Mouse (Mus musculus): ENCODE data around the gene Yeats4. TPM values are rescaled to one million over a fixed set of nuclear protein-coding genes. Genes with fewer than 3 reads are reported as not detected.

Yeats4 gene
- polyA plus RNA-seq (2016; fragmentation: Nextera tagmentation; extraction: Ambion mirVana) = 112 and 134 TPM in 2 replicates

DNA sequence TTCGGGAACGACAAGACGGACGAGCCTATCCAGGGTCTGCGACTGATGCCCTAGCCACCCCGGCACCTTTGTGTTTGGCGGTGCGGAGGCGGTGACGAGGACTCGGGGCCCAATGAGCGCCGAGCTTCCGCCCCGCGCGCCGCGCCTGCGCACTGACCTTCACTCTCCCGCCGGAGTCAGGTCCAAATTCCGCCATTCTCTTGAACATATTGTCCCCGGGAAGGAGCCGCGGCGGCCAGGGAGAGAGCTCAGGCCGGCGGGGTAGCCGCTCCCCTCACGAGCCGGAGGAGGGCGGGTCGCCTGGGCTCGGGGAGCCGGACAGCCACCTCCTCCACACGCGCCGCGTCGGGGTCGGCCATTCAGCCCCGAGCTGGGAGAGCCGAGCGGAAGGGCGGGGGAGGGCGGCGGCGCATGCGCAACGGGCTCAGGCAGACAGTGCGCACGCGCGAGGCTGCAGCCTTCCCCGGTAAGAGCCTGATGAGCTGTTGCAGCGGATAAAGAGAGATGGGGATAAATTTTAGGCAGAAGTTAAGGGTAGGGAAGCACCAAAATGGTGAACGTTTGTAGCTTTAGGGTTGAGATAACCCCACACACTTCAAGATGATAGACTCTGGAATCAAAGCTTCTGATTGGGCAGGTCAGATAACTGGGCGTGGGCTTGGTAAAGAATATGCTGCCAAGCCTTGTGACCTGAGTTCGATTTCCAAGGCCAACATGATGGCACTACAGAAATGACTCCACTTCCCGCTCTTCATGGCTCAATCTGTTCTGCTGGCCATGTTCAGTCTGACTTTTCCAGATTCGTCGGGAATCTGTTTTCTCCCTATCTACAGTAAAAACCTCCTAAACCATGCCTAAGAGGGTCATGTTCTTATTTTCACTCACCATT lies at the start of gene Yeats4:
TSS of gene Yeats4 (minus strand) at position 406 of the 889 bp plus-strand sequence.
- ATAC-seq (ENCODE audit: low FRiP score) = peak; percentile 97
- 2% methylated on average over 63 of the region's 63 CpGs for WGBS
- no peaks in the 10 kb centered on the region for H3K27me3 ChIP-seq

DNA sequence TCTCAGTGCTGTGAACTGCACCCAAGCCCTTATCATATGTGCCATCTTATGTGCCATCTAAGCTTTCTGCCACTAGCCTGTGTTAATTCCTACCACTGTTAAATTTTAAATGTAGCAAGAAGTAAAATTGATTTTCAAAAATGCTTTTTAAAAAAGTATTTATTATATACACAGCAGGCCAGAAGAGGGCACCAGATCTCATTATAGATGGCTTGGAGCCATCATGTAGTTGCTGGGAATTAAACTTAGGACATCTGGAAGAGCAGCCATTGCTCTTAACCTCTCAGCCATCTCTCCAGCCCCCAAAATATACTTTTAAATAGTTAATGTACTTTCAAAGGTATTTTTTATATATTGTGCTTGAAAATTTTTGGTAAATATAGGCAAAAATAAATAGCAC lies 47.7 kb upstream of the Yeats4 start:
- H3K4me3 ChIP-seq = no peak overlapping the region
- H3K36me3 ChIP-seq = no peaks in the 10 kb centered on the region
- H3K9ac ChIP-seq = no peak overlapping the region
- H3K4me2 ChIP-seq (replicated peaks) = no peak overlapping the region
- H3K27me3 ChIP-seq = no peaks in the 10 kb centered on the region
- no peak for ATAC-seq (ENCODE audit: low FRiP score)
- no peaks in the 10 kb centered on the region for H3K9me3 ChIP-seq (replicated peaks)
- H3K27ac ChIP-seq = no peak overlapping the region
- no peaks in the 10 kb centered on the region for H3K4me1 ChIP-seq

More for the DNA sequence above, at the start of gene Yeats4:
- Histone ChIP-seq H3K9ac (peak within 1 kb of the TSS; percentile 92), H3K36me3 (peaks cover 31% of the 10 kb centered on the region), H3K4me3 (peak within 1 kb of the TSS; percentile 81), H3K4me2 (replicated peaks) (peak within 1 kb of the TSS; percentile 73), H3K4me1 (peaks cover 19% of the 10 kb centered on the region), H3K27ac (peak within 1 kb of the TSS; percentile 99), H3K9me3 (replicated peaks) (no peaks in the 10 kb centered on the region)

DNA sequence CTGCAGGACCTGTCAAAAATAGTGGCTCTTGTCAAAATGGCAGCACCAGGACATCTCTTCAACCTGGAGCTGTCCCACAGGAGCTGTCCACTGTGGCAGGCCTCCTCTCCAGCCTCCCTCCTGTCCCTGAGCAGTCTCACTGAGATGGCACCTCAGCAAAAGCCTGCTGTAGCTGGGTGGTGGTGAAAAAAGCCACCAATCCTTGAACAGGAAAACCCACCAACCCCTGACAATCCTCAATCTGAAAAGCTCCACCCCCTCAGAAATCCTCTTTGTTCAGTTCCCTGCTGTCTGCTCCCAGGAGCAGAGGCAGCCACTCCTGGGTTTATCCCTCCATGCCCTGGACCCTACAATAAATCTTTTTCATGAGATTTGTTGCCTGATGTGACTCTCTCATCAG lies 35.6 kb upstream of the Yeats4 start:
- H3K27ac ChIP-seq = peak overlapping the region; percentile 50
- peaks cover 6% of the 10 kb centered on the region; the same call in 1 of the 2 replicates for H3K9me3 ChIP-seq (replicated peaks)
- H3K4me2 ChIP-seq (replicated peaks) = no peak overlapping the region; the same call in 1 of the 2 replicates
- peaks cover 3% of the 10 kb centered on the region; the same call in 1 of the 2 replicates for H3K4me1 ChIP-seq
- no peak overlapping the region for H3K4me3 ChIP-seq
- H3K36me3 ChIP-seq = no peaks in the 10 kb centered on the region
- no peaks in the 10 kb centered on the region for H3K27me3 ChIP-seq
- H3K9ac ChIP-seq = no peak overlapping the region
- peak; percentile 38; the same call in 1 of the 2 replicates for ATAC-seq (ENCODE audit: low FRiP score)

DNA sequence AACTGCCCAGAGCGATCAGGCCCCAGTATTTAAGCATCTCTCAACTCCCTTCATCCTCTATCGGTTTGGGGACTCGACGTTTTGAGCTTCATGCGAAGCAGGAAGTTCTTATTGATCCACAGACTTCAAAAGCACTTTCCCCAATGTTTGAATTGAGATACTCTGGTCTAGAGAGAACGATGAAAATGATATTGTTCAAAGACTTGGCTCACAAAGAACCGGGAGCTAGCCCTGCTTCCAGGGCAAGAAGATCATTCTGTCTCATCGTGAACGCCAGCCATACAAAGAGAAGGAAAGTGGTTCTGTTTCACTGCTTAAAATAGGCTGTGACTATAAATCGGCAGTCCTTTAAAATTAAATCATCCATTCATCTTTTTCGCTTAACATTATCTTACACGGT lies 14.3 kb upstream of the Yeats4 start, which contains the start of gene 9530003J23Rik:
TSS of gene 9530003J23Rik (minus strand) at position 101 of the 400 bp plus-strand sequence.
- no peaks in the 10 kb centered on the region for H3K36me3 ChIP-seq
- H3K4me2 ChIP-seq (replicated peaks) = no peak within 1 kb of the TSS
- H3K9me3 ChIP-seq (replicated peaks) = no peaks in the 10 kb centered on the region
- no peak within 1 kb of the TSS for H3K4me3 ChIP-seq
- no peak within 1 kb of the TSS for H3K9ac ChIP-seq
- no peak for ATAC-seq (ENCODE audit: low FRiP score)
- H3K27me3 ChIP-seq = no peaks in the 10 kb centered on the region
- 89% methylated on average over 12 of the region's 12 CpGs for WGBS
- no peaks in the 10 kb centered on the region for H3K4me1 ChIP-seq
- H3K27ac ChIP-seq = no peak within 1 kb of the TSS

DNA sequence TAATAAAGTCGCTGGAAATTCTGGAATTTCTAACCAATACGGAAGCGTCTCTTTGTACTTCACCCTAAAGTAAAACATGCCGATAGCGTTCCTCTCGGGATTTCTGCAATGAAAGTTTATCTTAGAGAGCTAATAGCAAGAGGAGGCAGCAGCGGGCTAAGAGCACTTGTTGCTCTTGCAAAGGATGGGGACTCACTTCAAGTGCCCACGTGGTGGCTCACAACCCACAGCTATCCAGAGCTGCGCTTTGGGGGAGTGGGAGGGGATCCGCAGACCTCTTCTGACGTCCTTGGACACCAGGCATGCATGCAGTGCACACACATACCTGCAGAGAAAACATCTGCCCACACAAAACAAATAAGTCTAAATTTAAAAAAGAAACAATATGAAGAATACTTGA lies 11.6 kb upstream of the Yeats4 start:
- Histone ChIP-seq H3K27me3 (no peaks in the 10 kb centered on the region), H3K36me3 (no peaks in the 10 kb centered on the region), H3K4me2 (replicated peaks) (no peak overlapping the region), H3K4me1 (no peaks in the 10 kb centered on the region), H3K9ac (no peak overlapping the region), H3K27ac (no peak overlapping the region), H3K4me3 (no peak overlapping the region), H3K9me3 (replicated peaks) (no peaks in the 10 kb centered on the region)
- WGBS = 64% methylated on average over 11 of the region's 11 CpGs
- ATAC-seq (ENCODE audit: low FRiP score) = no peak

GRCm38 (mm10) chr10:117234825-117235224 lies 10.5 kb upstream of the Yeats4 start:
- 76% methylated on average over 4 of the region's 4 CpGs for WGBS
- Histone ChIP-seq H3K9ac (no peak overlapping the region), H3K4me2 (replicated peaks) (no peak overlapping the region), H3K27me3 (no peaks in the 10 kb centered on the region), H3K27ac (no peak overlapping the region), H3K4me3 (no peak overlapping the region), H3K36me3 (no peaks in the 10 kb centered on the region), H3K9me3 (replicated peaks) (no peaks in the 10 kb centered on the region), H3K4me1 (no peaks in the 10 kb centered on the region)
- no peak for ATAC-seq (ENCODE audit: low FRiP score)

- Histone ChIP-seq H3K27ac (no peak overlapping the region), H3K4me3 (no peak overlapping the region), H3K9ac (no peak overlapping the region), H3K36me3 (no peaks in the 10 kb centered on the region), H3K27me3 (no peaks in the 10 kb centered on the region), H3K4me2 (replicated peaks) (no peak overlapping the region), H3K9me3 (replicated peaks) (no peaks in the 10 kb centered on the region), H3K4me1 (peaks cover 4% of the 10 kb centered on the region; the same call in 1 of the 2 replicates)
- WGBS = 68% methylated on average over 16 of the region's 16 CpGs
- ATAC-seq (ENCODE audit: low FRiP score) = no peak
Observed at GRCm38 (mm10) chr10:117229826-117230225, 5.5 kb upstream of the Yeats4 start.

GRCm38 (mm10) chr10:117226002-117226401 lies 1.7 kb upstream of the Yeats4 start:
- H3K4me2 ChIP-seq (replicated peaks) = no peak overlapping the region
- peaks cover 19% of the 10 kb centered on the region for H3K4me1 ChIP-seq
- H3K4me3 ChIP-seq = no peak overlapping the region
- H3K27me3 ChIP-seq = no peaks in the 10 kb centered on the region
- ATAC-seq (ENCODE audit: low FRiP score) = no peak
- 85% methylated on average over 3 of the region's 3 CpGs for WGBS
- H3K36me3 ChIP-seq = peaks cover 15% of the 10 kb centered on the region
- no peak overlapping the region for H3K27ac ChIP-seq
- no peaks in the 10 kb centered on the region for H3K9me3 ChIP-seq (replicated peaks)
- no peak overlapping the region for H3K9ac ChIP-seq

- Histone ChIP-seq H3K27me3 (no peaks in the 10 kb centered on the region), H3K27ac (no peak overlapping the region), H3K4me3 (peak overlapping the region; percentile 81; the same call in 1 of the 2 replicates), H3K9me3 (replicated peaks) (no peaks in the 10 kb centered on the region), H3K36me3 (peaks cover 23% of the 10 kb centered on the region), H3K4me1 (peaks cover 19% of the 10 kb centered on the region), H3K4me2 (replicated peaks) (peak overlapping the region; percentile 73), H3K9ac (no peak overlapping the region; the same call in 1 of the 2 replicates)
- ATAC-seq (ENCODE audit: low FRiP score) = no peak; the same call in 1 of the 2 replicates
- 54% methylated on average over 8 of the region's 8 CpGs for WGBS
Observed at GRCm38 (mm10) chr10:117225094-117225493, 787 bp upstream of the Yeats4 start.

DNA sequence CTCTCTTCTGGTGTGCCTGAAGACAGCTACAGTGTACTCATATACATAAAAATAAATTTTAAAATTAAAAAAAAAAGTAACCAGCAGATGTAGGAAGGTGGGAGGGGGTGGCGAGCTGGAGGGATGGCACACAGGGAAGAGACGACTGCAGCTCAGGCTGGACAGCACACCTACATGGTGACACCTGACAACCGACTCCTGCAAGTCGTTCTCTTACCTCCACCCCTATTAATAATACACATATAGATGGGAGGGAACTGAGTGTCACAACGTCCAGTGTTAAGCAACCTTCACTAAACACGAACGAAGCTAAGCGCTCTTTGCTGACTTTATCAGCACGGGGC lies 577 bp downstream of the Yeats4 start:
- peaks cover 33% of the 10 kb centered on the region for H3K36me3 ChIP-seq
- peak overlapping the region; percentile 92 for H3K9ac ChIP-seq
- 0% methylated on average over 9 of the region's 9 CpGs for WGBS
- peak; percentile 57 for ATAC-seq (ENCODE audit: low FRiP score)
- no peaks in the 10 kb centered on the region for H3K9me3 ChIP-seq (replicated peaks)
- no peaks in the 10 kb centered on the region for H3K27me3 ChIP-seq
- peak overlapping the region; percentile 99; the same call in 1 of the 2 replicates for H3K27ac ChIP-seq
- H3K4me1 ChIP-seq = peaks cover 19% of the 10 kb centered on the region
- peak overlapping the region; percentile 81 for H3K4me3 ChIP-seq
- H3K4me2 ChIP-seq (replicated peaks) = peak overlapping the region; percentile 73

- ATAC-seq (ENCODE audit: low FRiP score) = no peak
- no peaks in the 10 kb centered on the region for H3K9me3 ChIP-seq (replicated peaks)
- peak overlapping the region; percentile 73 for H3K4me2 ChIP-seq (replicated peaks)
- peak overlapping the region; percentile 2; the same call in 1 of the 2 replicates for H3K4me3 ChIP-seq
- peaks cover 42% of the 10 kb centered on the region for H3K36me3 ChIP-seq
- WGBS = 67% methylated on average over 3 of the region's 3 CpGs
- peaks cover 19% of the 10 kb centered on the region for H3K4me1 ChIP-seq
- no peaks in the 10 kb centered on the region for H3K27me3 ChIP-seq
- H3K9ac ChIP-seq = peak overlapping the region; percentile 47; the same call in 1 of the 2 replicates
- H3K27ac ChIP-seq = no peak overlapping the region
Observed at GRCm38 (mm10) chr10:117222821-117223220, 1.5 kb downstream of the Yeats4 start.

DNA sequence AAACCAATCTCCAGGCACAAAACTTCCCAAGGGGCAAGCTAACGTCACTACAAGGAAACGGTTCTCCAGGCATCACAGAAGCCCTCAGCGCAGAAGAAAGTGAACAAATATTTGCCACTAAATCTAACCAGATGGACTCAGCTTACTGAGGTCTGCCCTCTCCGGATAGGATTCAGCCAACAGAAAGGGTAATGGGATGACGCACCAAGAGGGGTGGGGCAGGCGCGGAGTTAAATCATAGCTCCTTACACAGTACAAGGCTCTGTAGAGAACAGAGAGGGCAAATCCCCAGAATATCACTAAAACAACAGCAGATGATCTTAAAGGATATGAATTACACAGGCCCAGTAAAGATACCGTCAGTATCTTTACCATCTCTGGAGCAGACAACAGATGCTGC lies 6.0 kb downstream of the Yeats4 start:
- 98% methylated on average over 8 of the region's 8 CpGs for WGBS
- Histone ChIP-seq H3K9me3 (replicated peaks) (no peaks in the 10 kb centered on the region), H3K4me2 (replicated peaks) (no peak overlapping the region), H3K36me3 (peaks cover 78% of the 10 kb centered on the region), H3K27ac (no peak overlapping the region), H3K4me1 (peaks cover 9% of the 10 kb centered on the region), H3K9ac (no peak overlapping the region), H3K4me3 (no peak overlapping the region), H3K27me3 (no peaks in the 10 kb centered on the region)
- no peak for ATAC-seq (ENCODE audit: low FRiP score)

All from hindbrain, embryonic 12.5 days (tissue).